Mouse (Mus musculus) midbrain, embryonic 14.5 days (tissue): ENCODE measurements around the gene Gm35315. TPM values are rescaled to one million over a fixed set of nuclear protein-coding genes. Genes with fewer than 3 reads are reported as not detected.
"Not testable (repeated sequence)": the region's sequence is repeated elsewhere in the genome, so short reads cannot be mapped to it uniquely, and the experiment has no call there.

ENCODE experiments used
- ATAC-seq: fragments of 200-750 bp; cut with Nextera tagmentation; 2 replicates; pipeline ENCODE4 v1.8.0; 2017; ENCODE audit warnings: moderate number of reproducible peaks, moderate library complexity; ENCODE audit not compliant: low FRiP score, low TSS enrichment
- DNase-seq: peaks from one replicate; pipeline ENCODE4 v3.0.0-alpha.2; 2015
- H3K27ac ChIP-seq: fragments of 300-500 bp; sonication (generic); replicated peaks from 2 replicates; pipeline ENCODE4 v1.5.1; 2014; ENCODE audit warnings: mild to moderate bottlenecking, low read depth, low read length, moderate library complexity
- H3K27me3 ChIP-seq: fragments of 300-500 bp; sonication (generic); 2 replicates; pipeline ENCODE4 v1.6.1; 2014; ENCODE audit warnings: low read length, control low read depth, mixed read lengths; ENCODE audit not compliant: control insufficient read depth, insufficient read depth
- H3K36me3 ChIP-seq: fragments of 300-500 bp; sonication (generic); 2 replicates; pipeline ENCODE4 v1.6.1; 2014; ENCODE audit warnings: low read length, control low read depth; ENCODE audit not compliant: control insufficient read depth, insufficient read depth
- H3K4me1 ChIP-seq: fragments of 300-500 bp; sonication (generic); 2 replicates; pipeline ENCODE4 v1.6.1; 2014; ENCODE audit warnings: mild to moderate bottlenecking, antibody characterized with exemption, low read length, control low read depth; ENCODE audit not compliant: control insufficient read depth, insufficient read depth
- H3K4me2 ChIP-seq: fragments of 300-500 bp; sonication (generic); 2 replicates; pipeline ENCODE4 v1.6.1; 2014; ENCODE audit warnings: mild to moderate bottlenecking, low read length, moderate library complexity
- H3K4me3 ChIP-seq: fragments of 300-500 bp; sonication (generic); replicated peaks from 2 replicates; pipeline ENCODE4 v1.5.1; 2014; ENCODE audit warnings: low read depth, low read length
- H3K9ac ChIP-seq: fragments of 300-500 bp; sonication (generic); replicated peaks from 2 replicates; pipeline ENCODE4 v1.6.1; 2014; ENCODE audit warnings: mild to moderate bottlenecking, low read length, moderate library complexity
- H3K9me3 ChIP-seq: fragments of 300-500 bp; sonication (generic); 2 replicates; pipeline ENCODE4 v1.6.1; 2016; ENCODE audit warnings: low read length, control low read depth, mixed read lengths; ENCODE audit not compliant: control insufficient read depth
- WGBS: fragments of 180-500 bp; shearing (Covaris S2); extraction: QIAGEN DNeasy Blood & Tissue Kit; methylation state at CpG from one replicate; pipeline ENCODE4 v1.1.7; 2014; 5-methylcytosine and 5-hydroxymethylcytosine counted together
- polyA plus RNA-seq: library from polyadenylated mRNA; unstranded; fragments of >200 nt; fragmentation: Nextera tagmentation; extraction: Ambion mirVana; gene quantifications from 2 replicates; pipeline ENCODE4 v1.2.1, GENCODE M21; 2014

The Gm35315 gene
- polyA plus RNA-seq, 1 experiment from 2014 or later = 0.55 TPM

DNA sequence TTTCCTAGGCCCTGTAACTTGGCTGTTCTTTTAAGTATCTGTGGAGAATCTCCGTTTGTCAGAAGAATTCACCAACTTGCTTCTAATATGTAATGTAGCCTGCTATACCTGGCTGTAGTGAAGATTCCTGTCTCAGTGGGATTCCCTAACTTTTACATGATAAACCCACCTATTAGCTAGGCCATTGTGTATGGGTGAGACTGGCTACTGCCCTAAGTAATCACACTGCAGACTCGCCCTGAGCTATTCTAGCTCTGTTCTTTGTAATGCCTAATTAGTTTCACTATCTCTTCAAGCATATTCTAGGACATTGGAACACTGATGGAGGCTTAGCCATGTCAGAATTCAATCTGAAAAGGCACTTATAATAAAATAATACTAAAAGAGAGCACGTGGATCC, 28.2 kb upstream of the Gm35315 start:
- DNase-seq, H3K27me3 ChIP-seq, H3K4me3 ChIP-seq, H3K4me1 ChIP-seq, H3K27ac ChIP-seq, ATAC-seq, H3K9ac ChIP-seq, H3K4me2 ChIP-seq, H3K9me3 ChIP-seq: not testable (repeated sequence)
- WGBS = 91% methylated on average over 3 of the region's 3 CpGs
- peaks cover 60% of the 10 kb centered on the region for H3K36me3 ChIP-seq

DNA sequence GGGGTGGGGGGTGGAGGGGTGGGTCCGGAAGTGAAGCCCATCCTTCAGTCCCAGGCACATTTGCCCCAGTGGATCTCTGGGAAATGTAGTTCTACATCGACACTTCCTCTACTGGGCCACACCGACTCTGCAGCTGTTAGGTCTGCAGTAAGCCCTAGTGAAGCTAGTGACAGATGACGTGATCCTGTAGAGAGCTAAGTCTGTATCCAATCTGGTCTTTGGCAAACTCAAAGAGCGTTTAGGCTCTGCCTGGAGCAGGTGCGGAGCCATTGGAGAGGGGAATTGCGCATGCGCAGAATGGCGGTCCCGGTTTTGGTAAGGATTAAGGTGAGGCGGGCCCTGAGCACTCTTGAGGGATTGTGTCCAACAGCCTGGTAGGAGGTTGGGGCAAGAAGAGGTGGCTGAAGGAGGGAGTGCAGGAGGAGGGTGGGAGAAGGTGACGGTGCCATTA, 15.8 kb upstream of the Gm35315 start, which contains the start of gene Zfp605:
Gene Zfp605, plus strand, starts transcription at position 102 of the 451 bp plus-strand sequence.
- H3K4me2 ChIP-seq = peak within 1 kb of the TSS; percentile 79
- H3K27me3 ChIP-seq = no peaks in the 10 kb centered on the region
- peaks cover 17% of the 10 kb centered on the region for H3K4me1 ChIP-seq
- DNase-seq = peak; percentile 95
- no peaks in the 10 kb centered on the region for H3K9me3 ChIP-seq
- WGBS = under 1% methylated on average over 12 of the region's 12 CpGs
- peak within 1 kb of the TSS; percentile 92 for H3K27ac ChIP-seq
- peak; percentile 71 for ATAC-seq
- H3K4me3 ChIP-seq = peak within 1 kb of the TSS; percentile 53
- peak within 1 kb of the TSS; percentile 74 for H3K9ac ChIP-seq
- peaks cover 41% of the 10 kb centered on the region for H3K36me3 ChIP-seq

DNA sequence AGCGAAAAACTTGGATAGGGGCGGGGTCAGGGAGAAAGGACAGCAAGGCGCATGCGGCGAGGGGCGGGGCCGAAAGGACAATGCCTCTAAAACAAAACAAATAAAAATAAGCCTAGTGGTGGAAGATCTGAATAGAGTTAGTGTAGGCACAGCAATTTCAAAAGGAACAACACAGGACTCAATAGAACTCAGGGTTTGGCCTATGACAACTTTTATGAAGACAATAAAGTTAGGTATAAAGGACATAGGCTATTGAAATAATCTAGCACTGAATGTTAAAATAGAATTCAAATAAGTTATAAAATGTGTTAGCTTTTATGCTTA, 14.0 kb upstream of the Gm35315 start:
- Histone ChIP-seq H3K4me3 (peak overlapping the region; percentile 68), H3K27me3 (no peaks in the 10 kb centered on the region), H3K4me1 (peaks cover 17% of the 10 kb centered on the region), H3K36me3 (peaks cover 43% of the 10 kb centered on the region), H3K27ac (peak overlapping the region; percentile 95), H3K9ac (no peak overlapping the region), H3K9me3 (no peaks in the 10 kb centered on the region), H3K4me2 (peak overlapping the region; percentile 87)
- DNase-seq = no peak
- no peak for ATAC-seq
- 0% methylated on average over 7 of the region's 7 CpGs for WGBS

DNA sequence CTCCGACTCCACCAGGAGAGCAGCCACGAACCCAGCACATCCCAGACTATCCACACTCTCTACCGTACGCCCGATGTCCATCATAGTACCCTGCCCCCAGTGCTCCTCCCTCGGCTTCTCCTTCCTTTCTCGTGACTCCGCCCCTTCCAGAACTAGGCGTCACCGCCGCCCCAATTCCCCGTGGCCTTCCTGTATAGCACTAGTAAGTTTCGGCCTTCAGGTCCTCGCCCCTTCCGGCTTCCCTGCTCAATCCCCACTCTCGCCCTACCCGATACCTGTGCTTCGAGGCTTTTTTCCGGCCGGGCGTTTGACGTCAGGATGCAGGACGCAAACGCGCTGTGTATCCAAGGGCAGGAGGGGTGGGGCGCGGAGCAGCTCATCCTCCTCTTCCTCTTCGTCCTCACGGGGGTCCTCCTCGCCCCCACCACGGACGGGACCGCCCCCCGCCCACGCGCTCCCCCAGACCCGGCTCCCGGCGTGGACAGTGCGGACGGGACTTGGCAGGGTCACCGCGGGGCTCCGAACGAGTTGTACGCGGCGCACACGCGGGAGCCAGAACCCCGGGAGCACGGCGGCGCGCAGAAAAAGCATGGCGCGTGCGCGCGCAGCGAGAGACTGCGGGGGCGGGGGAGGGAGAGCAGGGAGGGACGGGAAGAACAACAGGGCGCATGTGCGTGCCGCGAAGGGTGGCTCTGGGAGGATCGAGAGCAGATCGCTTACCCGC, 13.5 kb upstream of the Gm35315 start, which contains the start of gene Gtpbp6:
Gene Gtpbp6, minus strand, starts transcription at position 617 of the 724 bp plus-strand sequence.
- WGBS = under 1% methylated on average over 71 of the region's 71 CpGs
- no peaks in the 10 kb centered on the region for H3K9me3 ChIP-seq
- H3K27ac ChIP-seq = peak within 1 kb of the TSS; percentile 95
- H3K27me3 ChIP-seq = no peaks in the 10 kb centered on the region
- H3K36me3 ChIP-seq = peaks cover 43% of the 10 kb centered on the region
- ATAC-seq = peak; percentile 85
- peak within 1 kb of the TSS; percentile 87 for H3K4me2 ChIP-seq
- H3K4me1 ChIP-seq = peaks cover 17% of the 10 kb centered on the region
- peak; percentile 98 for DNase-seq
- H3K4me3 ChIP-seq = peak within 1 kb of the TSS; percentile 68
- peak within 1 kb of the TSS; percentile 71 for H3K9ac ChIP-seq

DNA sequence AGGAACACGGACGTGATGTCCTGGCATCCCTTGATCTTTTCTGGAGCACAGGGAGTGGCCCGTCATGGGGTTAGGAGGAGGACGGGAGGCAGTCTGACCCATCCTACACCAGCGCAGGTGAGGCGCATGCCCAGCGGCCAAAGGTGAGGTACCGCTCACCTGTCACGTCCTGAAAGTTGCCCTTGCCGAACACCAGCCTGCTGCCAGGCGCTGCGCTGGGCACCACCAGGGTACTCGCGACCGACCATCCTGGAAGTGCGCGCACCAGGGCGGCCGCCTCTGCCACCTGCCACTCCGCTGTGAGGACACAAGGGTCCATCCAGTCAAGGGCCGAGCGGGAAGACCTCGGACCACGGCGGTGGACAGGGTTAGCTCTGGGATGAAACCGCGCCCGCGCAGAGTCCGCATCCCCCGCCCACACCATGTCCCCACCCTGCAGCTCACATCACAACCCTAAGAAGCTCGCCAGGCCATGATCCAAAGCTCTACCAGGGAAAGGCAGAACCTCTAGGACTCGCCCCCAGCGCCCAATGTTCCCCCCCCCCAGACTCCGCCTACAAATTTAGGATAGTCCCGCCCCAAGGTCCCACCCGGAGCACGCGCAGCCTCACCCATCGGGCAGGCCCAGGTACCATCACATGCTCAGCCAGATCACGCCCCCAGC, 12.8 kb upstream of the Gm35315 start:
- 18% methylated on average over 41 of the region's 41 CpGs for WGBS
- H3K4me1 ChIP-seq = peaks cover 18% of the 10 kb centered on the region
- no peaks in the 10 kb centered on the region for H3K9me3 ChIP-seq
- H3K9ac ChIP-seq = peak overlapping the region; percentile 71
- DNase-seq (no peak), ATAC-seq (peak; percentile 15; the same call in 1 of the 2 replicates)
- H3K36me3 ChIP-seq = peaks cover 41% of the 10 kb centered on the region
- H3K4me3 ChIP-seq = peak overlapping the region; percentile 68
- peak overlapping the region; percentile 87 for H3K4me2 ChIP-seq
- H3K27me3 ChIP-seq = 0 out of 2 replicates have a peak, but pooled peaks cover 5% of the 10 kb centered on the region
- H3K27ac ChIP-seq = peak overlapping the region; percentile 95

DNA sequence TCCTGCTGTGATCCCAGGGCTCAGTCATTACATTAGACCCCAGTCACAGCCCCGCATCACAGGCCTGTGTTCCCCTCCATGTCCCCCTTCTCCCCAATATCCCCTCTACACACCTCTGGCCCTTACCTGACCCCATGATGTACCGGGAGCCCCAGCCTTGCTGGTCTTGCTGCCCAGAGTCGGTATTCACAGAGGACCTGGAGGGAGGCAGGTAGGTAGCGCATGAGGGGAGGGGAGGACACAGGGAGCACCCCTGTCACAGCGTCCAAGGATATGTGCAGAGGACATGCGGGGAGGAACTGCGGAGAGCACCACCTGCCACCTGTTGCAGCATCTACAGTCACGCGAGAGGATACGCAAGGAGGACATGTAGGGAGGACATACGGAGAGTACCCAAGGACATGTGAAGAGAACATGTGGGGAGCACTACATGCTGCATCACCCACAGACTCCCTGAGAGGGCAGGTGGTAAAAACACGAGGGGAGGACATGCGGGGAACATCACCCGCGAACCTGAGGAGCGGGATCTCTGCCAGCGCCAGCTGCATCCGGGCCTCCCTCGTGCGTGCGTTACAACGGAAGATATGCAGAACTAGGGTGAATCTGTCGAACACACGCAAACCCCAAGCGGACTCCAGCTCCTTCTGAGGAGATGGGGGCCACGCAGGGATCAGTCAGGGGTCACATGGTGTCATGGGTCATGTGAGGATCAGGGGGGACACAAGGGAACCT, 12.1 kb upstream of the Gm35315 start:
- H3K36me3 ChIP-seq = peaks cover 41% of the 10 kb centered on the region
- peak overlapping the region; percentile 87 for H3K4me2 ChIP-seq
- ATAC-seq = no peak
- peaks cover 25% of the 10 kb centered on the region for H3K4me1 ChIP-seq
- DNase-seq = no peak
- no peak overlapping the region; the same call in 1 of the 2 replicates for H3K27ac ChIP-seq
- H3K27me3 ChIP-seq = 0 out of 2 replicates have a peak, but pooled peaks cover 5% of the 10 kb centered on the region
- no peak overlapping the region for H3K9ac ChIP-seq
- H3K4me3 ChIP-seq = peak overlapping the region; percentile 68
- H3K9me3 ChIP-seq = no peaks in the 10 kb centered on the region
- WGBS = 95% methylated on average over 26 of the region's 26 CpGs

DNA sequence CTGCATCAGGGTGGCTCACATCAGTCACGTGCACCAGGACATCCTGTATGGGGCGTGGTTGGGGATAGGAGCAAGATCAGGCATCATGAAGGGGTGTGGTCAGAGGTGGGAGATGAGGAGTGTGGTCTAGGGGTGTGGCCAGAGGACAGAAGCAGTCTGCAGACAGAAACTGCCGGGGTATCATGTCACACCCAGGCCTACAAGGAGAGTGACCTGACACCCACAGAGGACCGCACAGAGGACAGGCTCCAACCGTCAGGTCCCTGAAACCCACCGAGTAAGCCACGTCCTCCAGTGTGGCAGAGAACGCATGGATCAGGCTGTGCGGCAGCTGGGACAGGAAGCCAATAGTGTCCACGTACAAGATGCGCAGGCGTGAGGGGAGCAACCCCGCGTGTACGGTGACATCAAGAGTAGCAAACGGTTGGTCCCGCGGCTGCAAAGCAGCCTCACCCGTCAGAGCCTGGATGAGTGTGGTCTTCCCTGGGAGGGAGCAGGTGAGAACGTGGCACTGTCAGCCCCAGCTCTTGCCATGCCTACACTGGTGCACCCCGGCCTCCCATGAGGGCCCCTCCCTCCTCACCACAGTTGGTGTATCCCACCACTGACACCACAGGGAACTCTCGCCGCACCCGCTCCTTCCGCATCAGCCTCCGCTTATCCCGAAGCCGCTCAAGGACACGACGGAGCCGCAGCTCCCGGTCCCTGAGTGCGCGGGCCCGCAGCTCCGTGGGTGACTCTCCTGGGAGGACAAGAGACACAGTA, 10.6 kb upstream of the Gm35315 start:
- WGBS = 95% methylated on average over 36 of the region's 36 CpGs
- no peak for DNase-seq

More for the DNA sequence above, 10.6 kb upstream of the Gm35315 start:
- Histone ChIP-seq H3K27ac (no peak overlapping the region), H3K4me3 (no peak overlapping the region), H3K9me3 (no peaks in the 10 kb centered on the region), H3K4me1 (peaks cover 28% of the 10 kb centered on the region), H3K36me3 (peaks cover 41% of the 10 kb centered on the region), H3K27me3 (0 out of 2 replicates have a peak, but pooled peaks cover 5% of the 10 kb centered on the region), H3K9ac (no peak overlapping the region), H3K4me2 (no peak overlapping the region)
- ATAC-seq = no peak
